Mouse (Mus musculus): Measurements from ENCODE around the gene Cand1.

Gene Cand1

GRCm38 (mm10) chr10:119205229-119205628 is 34.6 kb downstream of the Cand1 start:
- Histone ChIP-seq H3K9me3 (ENCODE audit: low read length) (no peaks in the 10 kb centered on the region), H3K27me3 (ENCODE audit: insufficient read depth, low read length) (no peaks in the 10 kb centered on the region), H3K36me3 (ENCODE audit: insufficient read depth, low read length) (peaks cover 93% of the 10 kb centered on the region), H3K4me3 (replicated peaks; ENCODE audit: low read length) (no peak overlapping the region), H3K4me1 (replicated peaks; ENCODE audit: low read depth, low read length) (peaks cover 20% of the 10 kb centered on the region)
- TF ChIP-seq POU5F1 (IDR thresholded peaks at IDR 0.05; ENCODE audit: borderline replicate concordance, low read length) (no peak), CTCF (conservative IDR thresholded peaks at IDR 0.05; ENCODE audit: low read length) (no peak), NANOG (IDR thresholded peaks at IDR 0.05; ENCODE audit: borderline replicate concordance, low read length) (no peak)

- TF ChIP-seq NANOG (IDR thresholded peaks at IDR 0.05; ENCODE audit: borderline replicate concordance, low read length) = no peak
- TF ChIP-seq POU5F1 (IDR thresholded peaks at IDR 0.05; ENCODE audit: borderline replicate concordance, low read length) = no peak
- TF ChIP-seq CTCF (conservative IDR thresholded peaks at IDR 0.05; ENCODE audit: low read length) = no peak
- Histone ChIP-seq H3K9me3 (ENCODE audit: low read length) (no peaks in the 10 kb centered on the region), H3K4me3 (replicated peaks; ENCODE audit: low read length) (no peak overlapping the region), H3K36me3 (ENCODE audit: insufficient read depth, low read length) (peaks cover 90% of the 10 kb centered on the region), H3K4me1 (replicated peaks; ENCODE audit: low read depth, low read length) (peaks cover 20% of the 10 kb centered on the region), H3K27me3 (ENCODE audit: insufficient read depth, low read length) (no peaks in the 10 kb centered on the region)
Measured at GRCm38 (mm10) chr10:119204334-119204946, 35.4 kb downstream of the Cand1 start.

GRCm38 (mm10) chr10:119199864-119200263 is 40.0 kb downstream of the Cand1 start:
- no peak overlapping the region for H3K4me3 ChIP-seq (replicated peaks; ENCODE audit: low read length)
- peaks cover 25% of the 10 kb centered on the region for H3K4me1 ChIP-seq (replicated peaks; ENCODE audit: low read depth, low read length)
- TF ChIP-seq CTCF (conservative IDR thresholded peaks at IDR 0.05; ENCODE audit: low read length) (no peak), NANOG (IDR thresholded peaks at IDR 0.05; ENCODE audit: borderline replicate concordance, low read length) (no peak), POU5F1 (IDR thresholded peaks at IDR 0.05; ENCODE audit: borderline replicate concordance, low read length) (no peak)
- no peaks in the 10 kb centered on the region for H3K27me3 ChIP-seq (ENCODE audit: insufficient read depth, low read length)
- no peaks in the 10 kb centered on the region for H3K9me3 ChIP-seq (ENCODE audit: low read length)
- peaks cover 46% of the 10 kb centered on the region for H3K36me3 ChIP-seq (ENCODE audit: insufficient read depth, low read length)

- H3K27me3 ChIP-seq (ENCODE audit: insufficient read depth, low read length) = no peaks in the 10 kb centered on the region
- no peak overlapping the region for H3K4me3 ChIP-seq (replicated peaks; ENCODE audit: low read length)
- no peaks in the 10 kb centered on the region for H3K9me3 ChIP-seq (ENCODE audit: low read length)
- peaks cover 32% of the 10 kb centered on the region for H3K36me3 ChIP-seq (ENCODE audit: insufficient read depth, low read length)
- peaks cover 14% of the 10 kb centered on the region for H3K4me1 ChIP-seq (replicated peaks; ENCODE audit: low read depth, low read length)
- TF ChIP-seq CTCF (conservative IDR thresholded peaks at IDR 0.05; ENCODE audit: low read length) (no peak), POU5F1 (IDR thresholded peaks at IDR 0.05; ENCODE audit: borderline replicate concordance, low read length) (no peak), NANOG (IDR thresholded peaks at IDR 0.05; ENCODE audit: borderline replicate concordance, low read length) (no peak)
Measured at GRCm38 (mm10) chr10:119198186-119198880, 41.5 kb downstream of the Cand1 start.

- Histone ChIP-seq H3K27me3 (ENCODE audit: insufficient read depth, low read length) (no peaks in the 10 kb centered on the region), H3K9me3 (ENCODE audit: low read length) (no peaks in the 10 kb centered on the region), H3K4me1 (replicated peaks; ENCODE audit: low read depth, low read length) (peaks cover 14% of the 10 kb centered on the region), H3K36me3 (ENCODE audit: insufficient read depth, low read length) (peaks cover 25% of the 10 kb centered on the region), H3K4me3 (replicated peaks; ENCODE audit: low read length) (no peak overlapping the region)
- TF ChIP-seq NANOG (IDR thresholded peaks at IDR 0.05; ENCODE audit: borderline replicate concordance, low read length) (no peak), CTCF (conservative IDR thresholded peaks at IDR 0.05; ENCODE audit: low read length) (no peak), POU5F1 (IDR thresholded peaks at IDR 0.05; ENCODE audit: borderline replicate concordance, low read length) (no peak)
Measured at GRCm38 (mm10) chr10:119197621-119198150, 42.2 kb downstream of the Cand1 start.

- H3K4me1 ChIP-seq (replicated peaks; ENCODE audit: low read depth, low read length) = peaks cover 3% of the 10 kb centered on the region; the same call in 1 of the 2 replicates
- H3K36me3 ChIP-seq (ENCODE audit: insufficient read depth, low read length) = no peaks in the 10 kb centered on the region
- no peak overlapping the region for H3K4me3 ChIP-seq (replicated peaks; ENCODE audit: low read length)
- no peaks in the 10 kb centered on the region for H3K27me3 ChIP-seq (ENCODE audit: insufficient read depth, low read length)
- H3K9me3 ChIP-seq (ENCODE audit: low read length) = no peaks in the 10 kb centered on the region
- no peak for TF ChIP-seq POU5F1 (IDR thresholded peaks at IDR 0.05; ENCODE audit: borderline replicate concordance, low read length)
- TF ChIP-seq CTCF (conservative IDR thresholded peaks at IDR 0.05; ENCODE audit: low read length) = no peak
- TF ChIP-seq NANOG (IDR thresholded peaks at IDR 0.05; ENCODE audit: borderline replicate concordance, low read length) = no peak
Measured at GRCm38 (mm10) chr10:119192598-119193372, 47.1 kb downstream of the Cand1 start.

GRCm38 (mm10) chr10:119187720-119188119 is 52.1 kb downstream of the Cand1 start:
- Histone ChIP-seq H3K36me3 (ENCODE audit: insufficient read depth, low read length) (no peaks in the 10 kb centered on the region), H3K27me3 (ENCODE audit: insufficient read depth, low read length) (no peaks in the 10 kb centered on the region), H3K4me1 (replicated peaks; ENCODE audit: low read depth, low read length) (no peaks in the 10 kb centered on the region), H3K9me3 (ENCODE audit: low read length) (no peaks in the 10 kb centered on the region), H3K4me3 (replicated peaks; ENCODE audit: low read length) (no peak overlapping the region)
- no peak for TF ChIP-seq NANOG (IDR thresholded peaks at IDR 0.05; ENCODE audit: borderline replicate concordance, low read length)
- no peak for TF ChIP-seq POU5F1 (IDR thresholded peaks at IDR 0.05; ENCODE audit: borderline replicate concordance, low read length)
- no peak for TF ChIP-seq CTCF (conservative IDR thresholded peaks at IDR 0.05; ENCODE audit: low read length)

- TF ChIP-seq POU5F1 (IDR thresholded peaks at IDR 0.05; ENCODE audit: borderline replicate concordance, low read length) = no peak
- TF ChIP-seq CTCF (conservative IDR thresholded peaks at IDR 0.05; ENCODE audit: low read length) = no peak
- TF ChIP-seq NANOG (IDR thresholded peaks at IDR 0.05; ENCODE audit: borderline replicate concordance, low read length) = no peak
- Histone ChIP-seq H3K4me1 (replicated peaks; ENCODE audit: low read depth, low read length) (peaks cover 13% of the 10 kb centered on the region; the same call in 1 of the 2 replicates), H3K9me3 (ENCODE audit: low read length) (peaks cover 19% of the 10 kb centered on the region), H3K36me3 (ENCODE audit: insufficient read depth, low read length) (no peaks in the 10 kb centered on the region), H3K27me3 (ENCODE audit: insufficient read depth, low read length) (no peaks in the 10 kb centered on the region), H3K4me3 (replicated peaks; ENCODE audit: low read length) (no peak overlapping the region)
Measured at GRCm38 (mm10) chr10:119169656-119170055, 70.2 kb downstream of the Cand1 start.

Data from E14TG2a.4 (cell line).